Comparison of ENCODE assay signal across 26 mouse cellular contexts in genomic region chr19:5938516-5938915, GRCm38 (mm10). TPM values are rescaled to one million over a fixed set of nuclear protein-coding genes. Genes with fewer than 3 reads are reported as not detected.
DNase-seq lines count a peak whose midpoint lies in the region; ATAC-seq and TF ChIP-seq lines count a peak whose summit lies in the region.
"Had no signal": no experiment of that assay in that cellular context is flagged by ENCODE, and none has a peak within 500 bp of the region (broad histone marks: within the 10 kb centered on the region; RNA-seq: fewer than 3 reads in every experiment).

No protein-coding gene starts in this region.

- H3K4me1 ChIP-seq in embryonic facial prominence, embryonic 15.5 days, result peaks cover 46% of the 10 kb centered on the region
- peaks cover 29% of the 10 kb centered on the region for H3K4me1 ChIP-seq in embryonic facial prominence, embryonic 10.5 days
- peaks cover 64% of the 10 kb centered on the region for H3K4me1 ChIP-seq in heart, embryonic 13.5 days
- peaks cover 42% of the 10 kb centered on the region for H3K4me1 ChIP-seq in brown adipose tissue, adult 24 weeks (ENCODE audit: control insufficient read depth, insufficient read depth, insufficient read length, low read length)

- no peak for TF ChIP-seq CTCF in layer of hippocampus, adult 2 months (conservative IDR thresholded peaks at IDR 0.05)

- H3K36me3 ChIP-seq in embryonic facial prominence, embryonic 15.5 days, result peaks cover 18% of the 10 kb centered on the region
- H3K36me3 ChIP-seq in embryonic facial prominence, embryonic 10.5 days (replicated peaks), result peaks cover 55% of the 10 kb centered on the region
- peaks cover 35% of the 10 kb centered on the region for H3K36me3 ChIP-seq in heart, embryonic 13.5 days

- no peak overlapping the region for H3K4me3 ChIP-seq in embryonic facial prominence, embryonic 15.5 days (replicated peaks)
- H3K4me3 ChIP-seq in embryonic facial prominence, embryonic 10.5 days, result no peak overlapping the region
- no peak overlapping the region for H3K4me3 ChIP-seq in heart, embryonic 13.5 days
- no peak overlapping the region for H3K4me3 ChIP-seq in layer of hippocampus, adult 2 months
- H3K4me3 ChIP-seq in brown adipose tissue, adult 24 weeks (ENCODE audit: insufficient read depth, low read depth, low read length), result no peak overlapping the region
- H3K4me3 ChIP-seq: embryonic facial prominence, embryonic 12.5 days; limb, embryonic 13.5 days had no signal

- H3K9ac ChIP-seq in embryonic facial prominence, embryonic 15.5 days, result no peak overlapping the region
- H3K9ac ChIP-seq in heart, embryonic 13.5 days, result no peak overlapping the region
- H3K9ac ChIP-seq: embryonic facial prominence, embryonic 12.5 days; forebrain, postnatal 0 days; limb, embryonic 13.5 days had no signal

- intact Hi-C loops in heart, postnatal 25 days (cut with DNase I), result no loop called here

- no peaks in the 10 kb centered on the region for H3K9me3 ChIP-seq in embryonic facial prominence, embryonic 15.5 days (replicated peaks)
- no peaks in the 10 kb centered on the region for H3K9me3 ChIP-seq in embryonic facial prominence, embryonic 10.5 days
- H3K9me3 ChIP-seq in heart, embryonic 13.5 days, result no peaks in the 10 kb centered on the region
- H3K9me3 ChIP-seq: embryonic facial prominence, embryonic 12.5 days; limb, embryonic 13.5 days had no signal

- no peak for ATAC-seq in embryonic facial prominence, embryonic 15.5 days (ENCODE audit: insufficient number of reproducible peaks, low FRiP score, low TSS enrichment, low read depth)
- ATAC-seq in heart, embryonic 13.5 days (ENCODE audit: extremely low read depth, insufficient number of reproducible peaks, low FRiP score, low TSS enrichment), result no peak
- ATAC-seq: midbrain, embryonic 16.5 days had no signal

- H3K27me3 ChIP-seq in embryonic facial prominence, embryonic 15.5 days, result no peaks in the 10 kb centered on the region
- no peaks in the 10 kb centered on the region for H3K27me3 ChIP-seq in embryonic facial prominence, embryonic 10.5 days (replicated peaks; ENCODE audit: low read depth, poor library complexity, severe bottlenecking)
- no peaks in the 10 kb centered on the region for H3K27me3 ChIP-seq in heart, embryonic 13.5 days (replicated peaks)
- H3K27me3 ChIP-seq: embryonic facial prominence, embryonic 12.5 days; limb, embryonic 13.5 days had no signal

- no peak for DNase-seq in embryonic facial prominence, embryonic 10.5 days (ENCODE audit: low spot score)
- no peak for DNase-seq in heart, postnatal 25 days (ENCODE audit: low spot score)
- no peak for DNase-seq in layer of hippocampus, adult 2 months (ENCODE audit: low spot score in 2 of 2)
- no peak for DNase-seq in layer of hippocampus, adult 8-10 months (ENCODE audit: low spot score in 2 of 2)
- no peak for DNase-seq in thymus, postnatal 4 days
- DNase-seq: adrenal gland, adult 2 months; cerebellum, adult 8-10 months; forebrain, postnatal 0 days; kidney, adult 11 months; layer of hippocampus, postnatal 36 days; lung, postnatal 14 days; right cerebral cortex, postnatal 4 days had no signal

- 0 out of 2 replicates have a peak overlapping the region, but pooled peaks have one; percentile 4 for H3K27ac ChIP-seq in embryonic facial prominence, embryonic 15.5 days (replicated peaks)
- no peak overlapping the region for H3K27ac ChIP-seq in embryonic facial prominence, embryonic 10.5 days (replicated peaks)
- peak overlapping the region; percentile 56 for H3K27ac ChIP-seq in heart, embryonic 13.5 days (replicated peaks)
- 0 out of 2 replicates have a peak overlapping the region, but pooled peaks have one; percentile 28 for H3K27ac ChIP-seq in layer of hippocampus, adult 2 months
- peak overlapping the region; percentile 62; the same call in 1 of the 2 replicates for H3K27ac ChIP-seq in brown adipose tissue, adult 24 weeks (replicated peaks; ENCODE audit: low read depth, low read length)
- H3K27ac ChIP-seq: embryonic facial prominence, embryonic 12.5 days; limb, embryonic 13.5 days had no signal

- H3K4me2 ChIP-seq in embryonic facial prominence, embryonic 15.5 days (replicated peaks), result no peak overlapping the region
- peak overlapping the region; percentile 60; the same call in 1 of the 2 replicates for H3K4me2 ChIP-seq in heart, embryonic 13.5 days
- H3K4me2 ChIP-seq: embryonic facial prominence, embryonic 12.5 days; limb, embryonic 13.5 days had no signal

- WGBS in embryonic facial prominence, embryonic 15.5 days, result 91% methylated on average over 6 of the region's 6 CpGs
- 91% methylated on average over 6 of the region's 6 CpGs for WGBS in embryonic facial prominence, embryonic 10.5 days
- 82% methylated on average over 6 of the region's 6 CpGs for WGBS in heart, embryonic 13.5 days

RNA-seq across cellular contexts. Expression of gene Cdc42ep2, which starts 13.9 kb away (rescaled TPM):
- polyA plus RNA-seq in embryonic facial prominence, embryonic 15.5 days (2015; fragmentation: Nextera tagmentation; extraction: Ambion mirVana), result 11.0 TPM in 2 replicates
- 1.5 and 2.2 TPM in 2 replicates for polyA plus RNA-seq in embryonic facial prominence, embryonic 10.5 days (2016; fragmentation: Nextera tagmentation; extraction: Ambion mirVana)
- polyA plus RNA-seq in heart, embryonic 13.5 days (2015; fragmentation: Nextera tagmentation; extraction: Ambion mirVana), result 8.9 and 9.3 TPM in 2 replicates
- total RNA-seq in heart, postnatal 25 days (2021), result 1 to 10 TPM; 9.1 to 9.8 TPM
- 1 to 10 TPM; 3.4 to 3.8 TPM for total RNA-seq in layer of hippocampus, adult 2 months (2021)
- total RNA-seq in layer of hippocampus, adult 8-10 months (2022), result 1 to 10 TPM; 4.4 to 6.0 (median 5.4) TPM
- 4.0 and 5.4 TPM in 2 replicates for polyA plus RNA-seq in brown adipose tissue, adult 24 weeks (2012; ENCODE audit: insufficient read depth, insufficient read length, missing spikeins)
- total RNA-seq: common myeloid progenitor, adult 5-6 weeks; megakaryocyte-erythroid progenitor cell, adult 5-6 weeks had no signal

RNA-seq across cellular contexts. Expression of gene Pola2, which starts 25.5 kb away (rescaled TPM):
- polyA plus RNA-seq in embryonic facial prominence, embryonic 15.5 days (2015; fragmentation: Nextera tagmentation; extraction: Ambion mirVana), result 59.6 and 65.4 TPM in 2 replicates
- polyA plus RNA-seq in embryonic facial prominence, embryonic 10.5 days (2016; fragmentation: Nextera tagmentation; extraction: Ambion mirVana), result 119 and 120 TPM in 2 replicates
- 47.2 and 49.5 TPM in 2 replicates for polyA plus RNA-seq in heart, embryonic 13.5 days (2015; fragmentation: Nextera tagmentation; extraction: Ambion mirVana)
- total RNA-seq in heart, postnatal 25 days (2021), result 10 to 100 TPM in 1 of 2 experiments, 1 to 10 TPM in 1; 8.9 to 11.2 TPM
- total RNA-seq in layer of hippocampus, adult 2 months (2021), result 1 to 10 TPM; 6.2 to 6.6 TPM
- 1 to 10 TPM; 4.4 to 8.2 (median 7.1) TPM for total RNA-seq in layer of hippocampus, adult 8-10 months (2022)
- polyA plus RNA-seq in brown adipose tissue, adult 24 weeks (2012; ENCODE audit: insufficient read depth, insufficient read length, missing spikeins), result 6.5 and 7.0 TPM in 2 replicates

RNA-seq across cellular contexts. Expression of gene Dpf2, which starts 25.7 kb away (rescaled TPM):
- polyA plus RNA-seq in embryonic facial prominence, embryonic 15.5 days (2015; fragmentation: Nextera tagmentation; extraction: Ambion mirVana), result 144 and 167 TPM in 2 replicates
- polyA plus RNA-seq in embryonic facial prominence, embryonic 10.5 days (2016; fragmentation: Nextera tagmentation; extraction: Ambion mirVana), result 231 and 251 TPM in 2 replicates
- 98.1 and 104 TPM in 2 replicates for polyA plus RNA-seq in heart, embryonic 13.5 days (2015; fragmentation: Nextera tagmentation; extraction: Ambion mirVana)
- 10 to 100 TPM; 87.4 to 96.1 TPM for total RNA-seq in heart, postnatal 25 days (2021)
- 10 to 100 TPM; 94.1 to 95.3 TPM for total RNA-seq in layer of hippocampus, adult 2 months (2021)
- 100 to 1,000 TPM in 1 of 4 experiments, 10 to 100 TPM in 3; 89.6 to 135 (median 97.5) TPM for total RNA-seq in layer of hippocampus, adult 8-10 months (2022)
- polyA plus RNA-seq in brown adipose tissue, adult 24 weeks (2012; ENCODE audit: insufficient read depth, insufficient read length, missing spikeins), result 22.6 and 36.6 TPM in 2 replicates

RNA-seq across cellular contexts. Expression of gene Tigd3, which starts 44.6 kb away (rescaled TPM):
- 3.4 and 3.6 TPM in 2 replicates for polyA plus RNA-seq in embryonic facial prominence, embryonic 15.5 days (2015; fragmentation: Nextera tagmentation; extraction: Ambion mirVana)
- polyA plus RNA-seq in embryonic facial prominence, embryonic 10.5 days (2016; fragmentation: Nextera tagmentation; extraction: Ambion mirVana), result 6.8 and 7.4 TPM in 2 replicates
- polyA plus RNA-seq in heart, embryonic 13.5 days (2015; fragmentation: Nextera tagmentation; extraction: Ambion mirVana), result 1.9 and 2.0 TPM in 2 replicates
- total RNA-seq in heart, postnatal 25 days (2021), result under 1 TPM; 0.22 to 0.68 TPM
- total RNA-seq in layer of hippocampus, adult 2 months (2021), result 1 to 10 TPM; 2.5 to 3.2 TPM
- 1 to 10 TPM; 2.2 to 3.5 (median 2.9) TPM for total RNA-seq in layer of hippocampus, adult 8-10 months (2022)
- polyA plus RNA-seq in brown adipose tissue, adult 24 weeks (2012; ENCODE audit: insufficient read depth, insufficient read length, missing spikeins), result not detected in 2 replicates

RNA-seq across cellular contexts. Expression of gene Slc22a20, which starts 47.4 kb away (rescaled TPM):
- polyA plus RNA-seq in embryonic facial prominence, embryonic 15.5 days (2015; fragmentation: Nextera tagmentation; extraction: Ambion mirVana), result not detected in 2 replicates
- polyA plus RNA-seq in embryonic facial prominence, embryonic 10.5 days (2016; fragmentation: Nextera tagmentation; extraction: Ambion mirVana), result not detected in 2 replicates
- not detected in 2 replicates for polyA plus RNA-seq in heart, embryonic 13.5 days (2015; fragmentation: Nextera tagmentation; extraction: Ambion mirVana)
- total RNA-seq in heart, postnatal 25 days (2021), result not detected
- total RNA-seq in layer of hippocampus, adult 2 months (2021), result not detected
- not detected for total RNA-seq in layer of hippocampus, adult 8-10 months (2022)
- polyA plus RNA-seq in brown adipose tissue, adult 24 weeks (2012; ENCODE audit: insufficient read depth, insufficient read length, missing spikeins), result not detected in 2 replicates
- total RNA-seq: adrenal gland, adult 2 months; common myeloid progenitor, adult 5-6 weeks; forebrain, postnatal 0 days; layer of hippocampus, postnatal 36 days; left cerebral cortex, postnatal 14 days; megakaryocyte-erythroid progenitor cell, adult 5-6 weeks had no signal
- polyA plus RNA-seq: adrenal gland, adult 2 months; embryonic facial prominence, embryonic 12.5 days; forebrain, postnatal 0 days; gonadal fat pad, adult 2 months; kidney, embryonic 16.5 days; large intestine, adult 2 months; limb, embryonic 13.5 days; midbrain, embryonic 16.5 days; stomach, embryonic 16.5 days; thymus, postnatal 0 days had no signal
